Mouse (Mus musculus) urinary bladder, postnatal 10 days (tissue): Measurements from ENCODE around the gene Pitpnm3.

ENCODE experiments used
- DNase-seq: peaks from one replicate; pipeline ENCODE4 v3.0.0; 2022; ENCODE audit warnings: low spot score

Pitpnm3 gene

GRCm38 (mm10) chr11:72050895-72051858 lies 84.4 kb downstream of the Pitpnm3 start:
- no peak for DNase-seq

DNA sequence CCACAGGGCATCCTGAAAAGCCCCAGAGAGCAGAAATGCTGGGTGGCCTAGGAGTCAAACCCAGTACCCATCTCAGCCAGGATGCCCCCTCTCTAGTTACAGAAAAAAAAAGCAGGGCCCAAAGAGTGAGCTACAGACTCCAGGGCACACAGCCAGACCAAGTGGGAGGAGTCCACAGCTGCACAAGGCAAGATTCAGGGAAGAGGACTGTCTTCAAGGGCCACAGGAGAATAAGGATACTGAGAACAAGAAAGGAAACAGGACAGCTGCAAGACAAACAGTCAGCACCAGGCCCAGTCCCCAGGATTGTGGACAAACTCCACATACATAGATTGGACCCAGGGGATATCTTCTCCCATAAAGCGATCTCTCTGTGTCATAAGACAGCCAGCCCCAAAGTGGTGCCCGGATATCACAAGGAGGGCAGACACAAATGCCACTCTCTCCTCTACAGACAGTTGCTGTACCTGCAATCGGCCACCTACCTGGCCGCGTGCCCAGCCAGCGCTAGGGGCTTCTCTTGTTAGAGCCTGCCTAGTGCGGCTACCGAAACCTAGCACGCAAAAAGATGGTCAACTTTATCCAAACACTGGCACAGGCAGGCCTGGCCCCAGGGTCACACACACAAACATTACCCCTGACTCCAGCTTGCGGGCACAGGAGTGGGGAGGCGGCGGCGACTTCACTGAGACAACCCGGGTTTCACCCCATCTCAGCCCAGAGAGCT lies 85.2 kb downstream of the Pitpnm3 start:
- DNase-seq = no peak

DNA sequence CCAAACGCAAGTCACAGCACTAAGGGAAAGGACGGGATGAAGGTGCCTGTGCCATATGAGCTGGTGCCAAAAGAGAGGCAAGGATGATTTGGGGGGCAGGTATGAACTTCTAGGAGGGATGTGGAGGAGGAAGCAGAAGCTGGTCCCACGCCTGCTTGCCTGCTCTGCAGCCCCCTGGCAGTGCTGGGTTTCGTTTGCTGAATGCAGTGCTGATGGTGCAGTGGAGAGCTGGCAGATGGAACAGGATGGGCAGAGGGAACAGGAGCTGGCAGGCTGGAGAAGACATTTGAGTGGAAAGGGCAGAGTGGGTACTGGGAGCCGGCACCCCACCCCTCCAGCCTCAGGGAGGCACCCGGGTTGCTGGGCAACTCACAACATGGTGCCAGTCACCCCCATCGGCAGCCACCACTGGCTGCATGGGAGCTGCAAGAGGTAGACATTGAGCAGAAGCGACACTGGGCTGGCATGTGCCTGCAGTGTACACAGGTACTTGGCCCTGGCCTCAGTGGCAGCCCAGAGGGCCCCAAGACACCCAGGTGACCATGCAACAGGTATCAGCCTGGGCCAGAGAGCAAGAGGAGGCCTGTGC lies 86.3 kb downstream of the Pitpnm3 start:
- DNase-seq = no peak

- DNase-seq = no peak
Observed at GRCm38 (mm10) chr11:72048730-72049129, 86.8 kb downstream of the Pitpnm3 start.

DNA sequence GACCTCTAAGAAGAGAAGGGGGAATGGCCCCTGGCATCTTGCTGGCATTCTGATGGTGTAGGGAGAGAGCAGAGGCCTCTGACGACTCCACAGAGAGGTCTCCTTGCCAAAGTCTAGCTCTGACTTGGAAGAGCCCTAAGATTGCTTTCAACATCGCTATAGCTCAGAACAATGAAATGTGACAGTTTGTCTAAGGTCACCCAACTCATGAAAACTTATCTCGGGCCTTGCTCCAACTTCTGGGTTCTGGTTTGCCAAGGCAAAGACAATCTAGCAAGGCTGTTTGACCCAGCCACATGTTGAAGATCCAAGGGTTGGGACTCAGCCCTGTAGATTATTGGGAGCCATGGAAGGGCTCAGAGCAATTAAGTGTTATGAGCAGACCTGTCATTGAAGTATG lies 91.3 kb downstream of the Pitpnm3 start:
- DNase-seq = no peak

DNA sequence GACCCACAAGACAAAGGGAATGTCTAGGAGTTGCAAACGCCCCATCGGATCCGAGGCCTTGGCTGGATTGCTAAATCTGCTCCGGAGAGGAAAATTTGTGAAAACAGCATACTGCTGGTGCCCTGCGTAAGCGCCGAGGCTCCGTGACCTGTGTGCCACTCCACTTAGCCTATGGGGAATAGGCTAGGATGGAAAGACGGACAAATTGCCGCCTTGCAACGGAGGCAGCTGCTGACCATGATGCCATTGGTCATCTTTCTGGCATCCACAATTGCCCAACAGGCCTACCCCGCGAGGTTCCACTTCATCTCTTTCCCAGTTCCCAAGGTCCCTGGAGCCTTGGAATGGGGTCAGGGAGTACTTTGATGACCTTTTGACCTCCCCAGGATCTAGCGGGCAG lies 92.9 kb downstream of the Pitpnm3 start:
- DNase-seq = no peak

DNA sequence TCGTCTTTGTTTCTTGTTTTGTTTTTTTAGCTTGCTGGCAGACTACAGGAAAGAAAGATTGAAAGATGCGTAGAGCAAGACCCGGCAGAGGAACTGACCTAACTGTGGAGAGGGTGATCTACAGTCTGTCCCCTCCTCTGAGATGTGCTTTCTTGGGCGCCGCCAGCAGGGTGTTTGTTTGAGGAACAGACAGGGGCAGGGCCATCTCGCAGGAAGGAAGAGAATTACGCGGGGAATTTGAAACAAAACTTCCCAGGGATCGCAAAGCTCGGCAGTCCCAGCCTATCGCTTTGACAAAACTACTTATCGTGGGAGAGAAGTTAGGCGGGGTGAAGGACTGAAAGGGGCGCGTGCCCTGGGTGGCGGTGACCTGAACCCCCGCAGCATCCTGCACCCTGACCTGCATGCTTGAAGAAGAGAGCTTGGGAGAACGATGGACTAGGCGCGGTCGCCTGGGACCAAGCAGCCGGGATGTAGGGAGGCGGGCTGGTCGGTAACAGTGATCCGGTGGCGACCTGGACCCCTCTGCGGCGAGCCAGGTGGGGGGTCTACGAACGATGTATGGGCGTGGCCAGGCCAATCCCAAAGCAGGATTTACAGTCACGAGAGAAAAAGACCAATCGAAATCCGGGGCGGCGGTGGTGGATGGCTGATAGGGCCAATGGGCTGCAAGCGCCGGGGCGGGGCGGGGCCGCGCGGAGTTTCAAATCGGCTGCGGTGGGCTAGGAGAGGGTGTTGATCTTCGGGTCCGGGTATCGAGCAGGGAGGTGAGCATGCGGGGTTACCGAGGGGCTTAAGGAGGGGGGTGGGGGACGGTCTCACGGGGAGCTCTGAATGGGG lies 93.6 kb downstream of the Pitpnm3 start, which contains the start of gene Pimreg:
Pimreg (plus strand) TSS at position 265 of the 840 bp plus-strand sequence.
- DNase-seq = peak; percentile 26

DNA sequence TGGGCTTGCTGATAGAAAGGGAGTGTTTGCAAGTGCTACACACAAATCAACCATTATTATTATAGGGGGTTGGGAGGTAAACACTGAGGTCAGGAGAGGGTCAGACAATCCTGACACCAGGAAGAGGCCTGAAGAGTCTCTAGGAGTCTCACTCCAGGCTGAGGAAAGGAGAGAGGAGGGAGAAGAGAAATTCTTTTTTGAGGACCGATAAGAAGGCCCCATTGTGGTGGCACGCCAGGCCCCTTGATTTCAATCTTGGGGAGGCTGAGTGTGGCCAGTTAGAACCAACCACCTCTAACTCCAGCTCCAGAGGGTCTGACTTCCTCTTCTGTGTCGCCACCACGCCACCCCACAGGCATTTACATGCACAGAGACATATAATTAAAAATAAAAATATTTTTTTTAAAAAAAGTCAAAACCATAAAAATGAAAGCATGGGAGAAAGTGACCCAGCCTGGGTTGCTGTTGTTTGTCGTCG lies 94.2 kb downstream of the Pitpnm3 start:
- no peak for DNase-seq

DNA sequence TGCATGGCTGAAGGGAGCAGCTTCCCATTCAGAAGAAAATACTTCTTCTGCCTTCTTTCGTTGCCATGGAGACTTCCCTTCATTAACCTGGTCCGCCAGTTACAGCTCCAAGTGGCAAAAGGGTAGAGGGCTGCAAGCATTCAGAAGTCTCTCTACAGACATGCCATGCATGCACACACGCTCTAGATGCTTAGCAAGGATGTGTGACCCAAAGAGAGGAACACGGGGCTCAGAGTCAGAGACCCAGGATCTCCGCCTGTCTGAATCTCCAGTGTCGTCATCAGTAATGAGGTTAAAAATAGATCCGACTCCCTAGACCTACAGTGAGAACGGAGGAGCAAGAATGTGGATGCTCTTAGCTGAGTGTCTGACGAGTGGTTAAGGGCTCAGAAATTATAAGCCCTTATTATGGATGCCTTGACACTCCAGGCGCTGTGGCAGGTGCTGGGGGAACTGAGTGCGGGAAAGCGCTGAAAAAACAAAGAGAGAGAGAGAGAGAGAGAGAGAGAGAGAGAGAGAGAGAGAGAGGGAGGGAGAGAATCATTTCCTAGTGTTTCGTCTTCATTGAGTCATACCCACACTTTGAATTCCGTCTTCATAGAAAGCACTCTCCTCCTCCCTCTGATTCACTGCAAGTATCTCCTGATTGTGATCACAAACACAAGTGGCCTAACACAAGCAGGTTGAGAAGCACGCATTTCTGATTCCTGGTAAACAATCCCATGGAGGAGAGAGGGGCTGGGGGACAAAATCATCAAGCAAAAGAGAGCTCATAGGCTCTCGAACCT lies 95.8 kb downstream of the Pitpnm3 start:
- DNase-seq = no peak

- no peak for DNase-seq
Observed at GRCm38 (mm10) chr11:72037996-72038395, 97.6 kb downstream of the Pitpnm3 start.

- DNase-seq = no peak
Observed at GRCm38 (mm10) chr11:72037409-72037808, 98.2 kb downstream of the Pitpnm3 start, which contains the start of gene Aipl1. Gene Aipl1 (minus strand): TSS chr11:72037509.

DNA sequence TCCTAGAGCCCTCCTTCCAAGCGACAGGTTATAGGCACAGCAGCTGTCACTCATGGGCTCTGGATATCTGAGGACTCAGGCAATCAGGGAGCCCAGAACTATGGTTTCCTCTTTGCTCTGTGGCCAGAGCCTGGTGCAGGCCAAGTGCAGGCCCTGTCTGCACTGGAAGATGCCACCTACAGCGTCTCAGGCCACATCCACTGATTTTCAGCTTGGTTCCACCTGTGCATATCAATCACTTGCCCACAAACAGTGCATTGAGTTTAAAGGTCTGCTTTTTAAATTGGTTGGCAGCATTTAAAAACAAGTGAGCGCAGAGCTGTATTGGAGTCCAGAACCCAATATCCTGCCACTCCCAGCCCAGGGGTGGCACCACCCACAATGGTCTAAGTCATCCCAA lies 103.0 kb downstream of the Pitpnm3 start:
- no peak for DNase-seq

GRCm38 (mm10) chr11:72032091-72032490 lies 103.5 kb downstream of the Pitpnm3 start:
- DNase-seq = no peak

GRCm38 (mm10) chr11:72031353-72031752 lies 104.2 kb downstream of the Pitpnm3 start:
- no peak for DNase-seq

GRCm38 (mm10) chr11:72029143-72029542 lies 106.4 kb downstream of the Pitpnm3 start:
- DNase-seq = no peak

GRCm38 (mm10) chr11:72027836-72028235 lies 107.7 kb downstream of the Pitpnm3 start:
- no peak for DNase-seq

GRCm38 (mm10) chr11:72026516-72026915 lies 109.1 kb downstream of the Pitpnm3 start:
- DNase-seq = no peak

GRCm38 (mm10) chr11:72025843-72026242 lies 109.7 kb downstream of the Pitpnm3 start:
- no peak for DNase-seq

GRCm38 (mm10) chr11:72024193-72024781 lies 111.3 kb downstream of the Pitpnm3 start:
- no peak for DNase-seq

- no peak for DNase-seq
Observed at GRCm38 (mm10) chr11:72023581-72023980, 112.0 kb downstream of the Pitpnm3 start.
